ENCODE assay signal across 10 mouse cellular contexts in genomic region chr6:52824977-52825482, GRCm38 (mm10).
A peak's percentile ranks its signal among the peaks of the same experiment; 100 is the strongest.
DNase-seq lines count a peak whose midpoint lies in the region; ATAC-seq and TF ChIP-seq lines count a peak whose summit lies in the region.
"Had no signal": no experiment of that assay in that cellular context is flagged by ENCODE, and none has a peak within 500 bp of the region (broad histone marks: within the 10 kb centered on the region; RNA-seq: fewer than 3 reads in every experiment).

No protein-coding gene starts in this region.

- no peak for TF ChIP-seq EP300 in heart, postnatal 0 days (IDR thresholded peaks at IDR 0.05; ENCODE audit: low read depth)

- no peaks in the 10 kb centered on the region for H3K27me3 ChIP-seq in heart, postnatal 0 days (ENCODE audit: control insufficient read depth, insufficient read depth, low read length)
- H3K27me3 ChIP-seq in forebrain, embryonic 13.5 days = peaks cover 66% of the 10 kb centered on the region
- H3K27me3 ChIP-seq in limb, embryonic 12.5 days = peaks cover 4% of the 10 kb centered on the region
- H3K27me3 ChIP-seq: heart, embryonic 15.5 days had no signal

- DNase-seq in heart, postnatal 0 days (ENCODE audit: low spot score) = no peak
- DNase-seq in heart, adult 11 months = no peak
- peak; percentile 86 for DNase-seq in brain, adult 2 months (ENCODE audit: low read depth, low spot score)
- no peak for DNase-seq in gastrocnemius, postnatal 14 days
- DNase-seq in urinary bladder, postnatal 36 days (ENCODE audit: low spot score in 2 of 2) = no peak
- no peak for DNase-seq in thymus, postnatal 14 days

- ATAC-seq in heart, postnatal 0 days (ENCODE audit: insufficient read depth, low read depth) = no peak
- peak; percentile 94 for ATAC-seq in forebrain, embryonic 13.5 days
- ATAC-seq in limb, embryonic 12.5 days (ENCODE audit: insufficient number of reproducible peaks, insufficient read depth, low FRiP score, low TSS enrichment, low read depth) = no peak

- TF ChIP-seq CTCF in heart, postnatal 0 days (IDR thresholded peaks at IDR 0.05; ENCODE audit: low read depth) = no peak

- intact Hi-C loops in gastrocnemius, postnatal 14 days (cut with DNase I; ENCODE audit: low total_unique reads) = no loop called here

- 0 out of 2 replicates have a peak overlapping the region, but pooled peaks have one; percentile 4 for H3K9ac ChIP-seq in heart, postnatal 0 days (replicated peaks; ENCODE audit: low read depth, low read length)
- no peak overlapping the region for H3K9ac ChIP-seq in forebrain, embryonic 13.5 days
- H3K9ac ChIP-seq in limb, embryonic 12.5 days (replicated peaks) = no peak overlapping the region
- H3K9ac ChIP-seq: heart, embryonic 15.5 days had no signal

- 82% methylated on average over 3 of the region's 3 CpGs for WGBS in heart, postnatal 0 days
- 36% methylated on average over 3 of the region's 3 CpGs for WGBS in forebrain, embryonic 13.5 days
- WGBS in limb, embryonic 12.5 days = 57% methylated on average over 3 of the region's 3 CpGs

- no peak overlapping the region for H3K4me3 ChIP-seq in heart, postnatal 0 days (ENCODE audit: low read depth, low read length)
- H3K4me3 ChIP-seq in forebrain, embryonic 13.5 days = no peak overlapping the region
- no peak overlapping the region for H3K4me3 ChIP-seq in limb, embryonic 12.5 days (replicated peaks)
- H3K4me3 ChIP-seq: erythroblast, embryonic 14.5 days; heart, embryonic 15.5 days had no signal

- no peak overlapping the region for H3K4me2 ChIP-seq in heart, postnatal 0 days (ENCODE audit: low read depth, low read length)
- H3K4me2 ChIP-seq in forebrain, embryonic 13.5 days = no peak overlapping the region
- H3K4me2 ChIP-seq in limb, embryonic 12.5 days = no peak overlapping the region
- H3K4me2 ChIP-seq: heart, embryonic 15.5 days had no signal

- 0 out of 2 replicates have a peak, but pooled peaks cover 4% of the 10 kb centered on the region for H3K4me1 ChIP-seq in heart, postnatal 0 days (ENCODE audit: control insufficient read depth, insufficient read depth)
- H3K4me1 ChIP-seq in forebrain, embryonic 13.5 days = peaks cover 58% of the 10 kb centered on the region
- peaks cover 75% of the 10 kb centered on the region for H3K4me1 ChIP-seq in limb, embryonic 12.5 days (replicated peaks)

- H3K36me3 ChIP-seq in heart, postnatal 0 days (replicated peaks; ENCODE audit: control insufficient read depth, insufficient read depth, low read length) = no peaks in the 10 kb centered on the region
- no peaks in the 10 kb centered on the region for H3K36me3 ChIP-seq in forebrain, embryonic 13.5 days (ENCODE audit: poor library complexity, severe bottlenecking)
- H3K36me3 ChIP-seq in limb, embryonic 12.5 days = no peaks in the 10 kb centered on the region
- H3K36me3 ChIP-seq: heart, embryonic 15.5 days had no signal

- H3K9me3 ChIP-seq in heart, postnatal 0 days (replicated peaks; ENCODE audit: control insufficient read depth, low read length) = no peaks in the 10 kb centered on the region
- no peaks in the 10 kb centered on the region for H3K9me3 ChIP-seq in forebrain, embryonic 13.5 days (replicated peaks)
- no peaks in the 10 kb centered on the region for H3K9me3 ChIP-seq in limb, embryonic 12.5 days
- H3K9me3 ChIP-seq: heart, embryonic 15.5 days had no signal

- no peak overlapping the region for H3K27ac ChIP-seq in heart, postnatal 0 days (ENCODE audit: low read depth)
- H3K27ac ChIP-seq in forebrain, embryonic 13.5 days = peak overlapping the region; percentile 73; the same call in 1 of the 2 replicates
- H3K27ac ChIP-seq in limb, embryonic 12.5 days = peak overlapping the region; percentile 69
- H3K27ac ChIP-seq: heart, embryonic 15.5 days had no signal
